Mouse (Mus musculus): ENCODE measurements around the gene Acsl6.

DNA sequence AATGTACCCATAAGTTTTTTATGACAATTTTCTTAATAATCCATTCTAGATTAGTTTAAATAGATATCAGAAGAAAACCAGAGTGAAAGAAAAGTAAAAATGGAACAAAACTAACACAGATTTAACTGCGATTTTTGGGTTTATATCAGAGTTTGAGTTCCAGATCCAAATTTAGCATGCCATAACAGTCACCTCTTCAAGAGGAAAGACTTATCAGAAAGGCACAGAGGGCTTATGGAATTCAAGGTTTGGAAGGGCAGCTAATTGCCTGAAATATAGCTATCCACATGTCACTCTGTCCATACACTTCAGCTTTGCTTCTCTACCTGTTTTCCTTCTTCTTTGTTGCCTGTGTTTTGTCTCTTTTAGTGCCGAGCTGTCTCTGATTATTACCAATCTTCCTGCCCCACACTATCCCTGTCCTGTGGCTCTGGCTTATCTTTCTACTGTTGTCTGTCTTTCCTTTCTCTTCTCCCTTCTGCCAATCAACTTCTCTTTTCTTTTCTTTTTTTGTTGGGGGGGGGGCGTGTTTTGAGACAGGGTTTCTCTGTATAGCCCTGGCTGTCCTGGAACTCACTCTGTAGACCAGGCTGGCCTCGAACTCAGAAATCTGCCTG, 103.4 kb downstream of the Acsl6 start:
- TF ChIP-seq GATA1 (IDR thresholded peaks at IDR 0.05; ENCODE audit: borderline replicate concordance, low read length), result no peak
- TF ChIP-seq FLI1 (IDR thresholded peaks at IDR 0.05; ENCODE audit: low read length), result no peak

Measured in megakaryocyte, embryonic 14.5 days (primary cell).